Mouse (Mus musculus): ENCODE measurements at regions not wholly inside any gene's neighbourhood (a gene's known extent, or its start where the extent isn't known, plus 50 kb on each side); places are given as distances from the start of the nearest gene placed in this dataset.

DNA sequence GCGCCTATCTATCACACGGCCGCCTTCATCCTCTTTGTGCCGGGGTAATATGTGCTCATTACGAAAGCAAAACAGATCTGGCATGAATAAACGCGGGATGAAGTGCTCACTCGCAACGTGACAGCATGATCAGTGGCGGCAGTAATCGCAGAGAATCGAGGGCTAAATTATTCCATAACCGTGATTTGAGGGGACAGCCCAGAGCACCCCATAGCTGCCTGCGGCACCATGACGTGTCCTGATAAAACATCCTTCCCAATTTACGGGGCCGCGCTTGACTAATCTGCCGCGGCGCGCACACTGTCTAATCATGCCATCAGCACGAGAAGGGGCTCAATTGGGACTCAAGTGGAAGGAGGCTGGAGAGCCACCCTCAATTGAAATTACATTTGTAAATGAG lies 89.2 kb downstream of the Fam53a start:
- no peak for TF ChIP-seq CTCF (IDR thresholded peaks at IDR 0.05; ENCODE audit: borderline replicate concordance, insufficient read depth, low read depth, low read length)
- TF ChIP-seq POLR2A (IDR thresholded peaks at IDR 0.05; ENCODE audit: borderline replicate concordance, insufficient read depth, low read length) = no peak
